Mouse (Mus musculus): ENCODE data around the gene Sh3bp4. TPM values are rescaled to one million over a fixed set of nuclear protein-coding genes. Genes with fewer than 3 reads are reported as not detected.

The Sh3bp4 gene
- polyA plus RNA-seq, 1 experiment, result 3.2 TPM

DNA sequence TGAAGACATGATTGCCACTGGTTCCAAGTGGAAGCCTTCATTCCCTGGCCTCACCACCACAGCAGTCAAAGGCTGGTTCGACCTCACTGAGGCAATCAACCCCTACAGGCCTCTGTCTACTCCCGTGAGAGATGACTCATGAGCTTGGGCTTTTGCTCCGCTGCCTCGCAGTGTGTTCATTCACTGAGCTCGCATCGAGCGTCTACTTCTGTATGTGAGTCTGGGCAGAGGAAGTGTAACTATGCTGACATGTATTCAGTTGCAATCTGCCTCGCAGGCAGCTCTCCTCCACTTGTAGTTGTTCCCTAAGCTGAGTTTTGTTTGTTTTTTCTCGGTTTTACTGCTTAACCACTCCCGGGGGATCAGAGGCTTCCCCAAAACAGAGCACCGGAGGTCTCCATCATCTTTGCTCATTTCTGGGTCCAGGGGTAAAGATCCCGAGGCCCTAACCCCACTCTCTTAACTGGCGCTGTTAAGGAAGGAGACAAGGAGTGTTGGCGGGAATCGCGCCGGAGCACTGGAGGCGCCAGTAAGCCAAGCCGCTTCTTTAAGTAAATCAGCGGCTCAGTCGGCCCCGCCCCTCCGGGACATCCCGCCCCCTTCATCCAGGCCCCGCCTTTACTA lies 624 bp upstream of the Sh3bp4 start:
- Histone ChIP-seq H3K4me3 (ENCODE audit: insufficient read depth, low read length) (peak overlapping the region; percentile 83), H3K27ac (ENCODE audit: insufficient read depth, low read depth, low read length) (peak overlapping the region; percentile 94)

GRCm38 (mm10) chr1:89070871-89071361 lies 701 bp downstream of the Sh3bp4 start:
- Histone ChIP-seq H3K27ac (ENCODE audit: insufficient read depth, low read depth, low read length) (no peak overlapping the region), H3K4me1 (ENCODE audit: control insufficient read depth, insufficient read depth, low read length) (peaks cover 8% of the 10 kb centered on the region), H3K4me3 (ENCODE audit: insufficient read depth, low read length) (peak overlapping the region; percentile 83)
- TF ChIP-seq POLR2A (IDR thresholded peaks at IDR 0.05; ENCODE audit: borderline replicate concordance, low read depth, low read length) (no peak), CTCF (IDR thresholded peaks at IDR 0.05; ENCODE audit: low read depth, low read length) (no peak)

More for the DNA sequence above, 624 bp upstream of the Sh3bp4 start:
- H3K4me1 ChIP-seq (ENCODE audit: control insufficient read depth, insufficient read depth, low read length), result peaks cover 8% of the 10 kb centered on the region
- TF ChIP-seq CTCF (IDR thresholded peaks at IDR 0.05; ENCODE audit: low read depth, low read length), result no peak
- TF ChIP-seq POLR2A (IDR thresholded peaks at IDR 0.05; ENCODE audit: borderline replicate concordance, low read depth, low read length), result peak; percentile 24; the same call in 1 of the 2 replicates

GRCm38 (mm10) chr1:89071371-89072142 lies 1.3 kb downstream of the Sh3bp4 start:
- TF ChIP-seq POLR2A (IDR thresholded peaks at IDR 0.05; ENCODE audit: borderline replicate concordance, low read depth, low read length) (no peak), CTCF (IDR thresholded peaks at IDR 0.05; ENCODE audit: low read depth, low read length) (no peak; the same call in 1 of the 2 replicates)
- H3K27ac ChIP-seq (ENCODE audit: insufficient read depth, low read depth, low read length), result no peak overlapping the region
- H3K4me1 ChIP-seq (ENCODE audit: control insufficient read depth, insufficient read depth, low read length), result peaks cover 8% of the 10 kb centered on the region
- no peak overlapping the region for H3K4me3 ChIP-seq (ENCODE audit: insufficient read depth, low read length)

DNA sequence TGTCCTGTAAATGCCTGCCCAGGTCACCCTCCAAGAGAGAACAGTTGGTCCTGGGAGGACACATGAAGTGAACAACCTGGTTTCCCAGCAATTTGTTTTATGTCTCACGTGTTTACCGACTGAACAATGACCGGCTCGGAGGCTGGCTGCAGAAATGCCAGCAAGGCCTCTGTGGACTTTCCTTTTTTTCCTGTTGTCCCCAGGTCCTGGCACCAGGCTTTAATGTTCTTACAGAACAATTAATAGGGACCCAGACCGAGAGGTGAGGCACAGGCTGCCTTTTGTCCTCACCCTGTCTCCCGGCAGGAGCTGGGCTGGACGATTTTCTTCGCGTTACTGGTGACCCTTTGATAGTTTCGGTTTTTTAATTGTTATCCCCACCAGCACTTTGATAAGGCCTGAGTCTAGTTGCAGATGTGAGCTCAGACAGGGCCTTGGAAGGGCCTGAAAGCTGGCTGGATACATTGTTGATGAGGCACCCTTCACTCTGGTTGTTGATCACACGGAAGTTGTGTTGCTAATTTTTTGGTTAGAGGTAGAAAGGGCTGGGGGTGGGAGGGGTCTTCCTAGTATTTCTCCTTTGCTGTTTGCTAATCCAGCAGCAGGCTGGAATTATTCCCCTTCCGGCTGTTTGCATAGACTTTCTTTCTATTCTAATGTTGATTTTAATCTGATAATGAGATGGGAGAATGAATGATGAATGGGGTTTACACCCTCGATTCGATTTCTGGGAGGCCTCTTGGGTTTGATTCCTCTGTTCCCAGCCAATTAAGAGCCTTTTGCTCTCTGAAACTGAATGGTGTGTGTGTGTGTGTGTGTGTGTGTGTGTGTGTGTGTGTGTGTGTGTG lies 2.2 kb downstream of the Sh3bp4 start:
- H3K27ac ChIP-seq (ENCODE audit: insufficient read depth, low read depth, low read length), result no peak overlapping the region
- TF ChIP-seq CTCF (IDR thresholded peaks at IDR 0.05; ENCODE audit: low read depth, low read length) (no peak), POLR2A (IDR thresholded peaks at IDR 0.05; ENCODE audit: borderline replicate concordance, low read depth, low read length) (no peak)
- H3K4me3 ChIP-seq (ENCODE audit: insufficient read depth, low read length), result no peak overlapping the region
- H3K4me1 ChIP-seq (ENCODE audit: control insufficient read depth, insufficient read depth, low read length), result peaks cover 8% of the 10 kb centered on the region

DNA sequence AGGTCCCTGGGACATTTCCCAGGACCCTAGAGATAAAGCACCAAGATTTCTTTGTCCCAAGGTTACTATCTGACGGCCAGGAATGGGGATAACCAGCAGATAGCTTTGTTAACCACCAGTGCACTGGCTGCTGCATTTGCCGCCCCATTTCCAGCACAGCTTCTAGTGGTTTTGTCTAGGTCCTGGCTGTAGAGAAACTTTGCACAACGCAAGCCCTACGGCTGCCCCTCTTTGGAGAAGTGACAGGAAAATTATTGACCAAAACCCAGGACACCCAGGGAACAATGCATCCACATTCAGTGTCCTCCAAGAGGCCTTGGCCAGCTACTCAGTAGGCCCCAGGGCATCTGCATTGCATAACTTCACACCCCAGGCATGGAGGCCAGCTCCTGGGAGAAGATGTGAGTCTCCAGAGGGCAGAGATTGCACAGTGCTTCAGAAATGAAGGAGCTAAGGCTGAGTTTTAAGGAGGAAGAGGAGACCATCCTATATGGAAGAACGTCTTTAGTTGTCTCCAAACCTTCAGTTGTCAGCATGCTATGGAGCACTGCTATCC lies 3.2 kb downstream of the Sh3bp4 start:
- H3K4me3 ChIP-seq (ENCODE audit: insufficient read depth, low read length), result no peak overlapping the region
- TF ChIP-seq CTCF (IDR thresholded peaks at IDR 0.05; ENCODE audit: low read depth, low read length) (no peak), POLR2A (IDR thresholded peaks at IDR 0.05; ENCODE audit: borderline replicate concordance, low read depth, low read length) (no peak)
- peaks cover 10% of the 10 kb centered on the region for H3K4me1 ChIP-seq (ENCODE audit: control insufficient read depth, insufficient read depth, low read length)
- H3K27ac ChIP-seq (ENCODE audit: insufficient read depth, low read depth, low read length), result no peak overlapping the region

- Histone ChIP-seq H3K4me3 (ENCODE audit: insufficient read depth, low read length) (no peak overlapping the region), H3K4me1 (ENCODE audit: control insufficient read depth, insufficient read depth, low read length) (peaks cover 9% of the 10 kb centered on the region), H3K27ac (ENCODE audit: insufficient read depth, low read depth, low read length) (no peak overlapping the region)
- TF ChIP-seq POLR2A (IDR thresholded peaks at IDR 0.05; ENCODE audit: borderline replicate concordance, low read depth, low read length) (no peak), CTCF (IDR thresholded peaks at IDR 0.05; ENCODE audit: low read depth, low read length) (no peak)
Observed at GRCm38 (mm10) chr1:89074678-89075077, 4.5 kb downstream of the Sh3bp4 start.

DNA sequence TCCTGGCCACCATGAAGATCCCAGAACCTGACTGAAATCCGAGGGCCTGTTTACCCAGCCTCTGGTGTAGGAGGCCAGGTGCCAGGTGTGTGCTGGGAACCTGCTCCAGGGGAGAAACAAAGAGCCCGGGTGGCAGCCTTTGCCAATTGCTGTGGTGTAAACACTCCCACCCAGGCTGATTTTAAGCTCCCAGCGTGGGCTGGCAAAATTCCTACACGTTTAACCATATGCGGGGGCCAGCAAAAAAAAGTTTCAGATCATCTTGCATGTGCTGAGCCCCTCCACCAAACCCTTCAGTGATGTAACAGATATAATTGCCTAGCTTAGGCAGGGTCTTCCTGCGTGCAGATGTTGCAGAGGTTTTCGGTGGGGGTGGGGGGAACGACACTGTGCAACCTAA lies 4.9 kb downstream of the Sh3bp4 start:
- TF ChIP-seq CTCF (IDR thresholded peaks at IDR 0.05; ENCODE audit: low read depth, low read length) (no peak), POLR2A (IDR thresholded peaks at IDR 0.05; ENCODE audit: borderline replicate concordance, low read depth, low read length) (no peak)
- H3K27ac ChIP-seq (ENCODE audit: insufficient read depth, low read depth, low read length), result no peak overlapping the region
- H3K4me3 ChIP-seq (ENCODE audit: insufficient read depth, low read length), result no peak overlapping the region
- H3K4me1 ChIP-seq (ENCODE audit: control insufficient read depth, insufficient read depth, low read length), result peaks cover 11% of the 10 kb centered on the region

GRCm38 (mm10) chr1:89076777-89077176 lies 6.6 kb downstream of the Sh3bp4 start:
- no peak for TF ChIP-seq POLR2A (IDR thresholded peaks at IDR 0.05; ENCODE audit: borderline replicate concordance, low read depth, low read length)
- H3K4me3 ChIP-seq (ENCODE audit: insufficient read depth, low read length), result no peak overlapping the region
- peaks cover 11% of the 10 kb centered on the region for H3K4me1 ChIP-seq (ENCODE audit: control insufficient read depth, insufficient read depth, low read length)
- no peak overlapping the region for H3K27ac ChIP-seq (ENCODE audit: insufficient read depth, low read depth, low read length)

GRCm38 (mm10) chr1:89078240-89078639 lies 8.0 kb downstream of the Sh3bp4 start:
- H3K27ac ChIP-seq (ENCODE audit: insufficient read depth, low read depth, low read length), result no peak overlapping the region
- TF ChIP-seq CTCF (IDR thresholded peaks at IDR 0.05; ENCODE audit: low read depth, low read length) (no peak), POLR2A (IDR thresholded peaks at IDR 0.05; ENCODE audit: borderline replicate concordance, low read depth, low read length) (no peak)
- H3K4me3 ChIP-seq (ENCODE audit: insufficient read depth, low read length), result no peak overlapping the region
- peaks cover 11% of the 10 kb centered on the region for H3K4me1 ChIP-seq (ENCODE audit: control insufficient read depth, insufficient read depth, low read length)

Data from bone marrow macrophage, adult 2 months (primary cell).